ENCODE assay signal across 8 mouse cellular contexts in genomic region chr4:151520103-151520502, GRCm38 (mm10).
DNase-seq lines count a peak whose midpoint lies in the region; ATAC-seq and TF ChIP-seq lines count a peak whose summit lies in the region.
"Had no signal": no experiment of that assay in that cellular context is flagged by ENCODE, and none has a peak within 500 bp of the region (broad histone marks: within the 10 kb centered on the region; RNA-seq: fewer than 3 reads in every experiment).

No protein-coding gene starts in this region.

- intact Hi-C loops in heart, postnatal 36 days (cut with DNase I), result no loop called here

- peaks cover 20% of the 10 kb centered on the region for H3K4me1 ChIP-seq in hindbrain, embryonic 15.5 days (replicated peaks)
- H3K4me1 ChIP-seq in hindbrain, postnatal 0 days (ENCODE audit: insufficient read depth, low read length), result no peaks in the 10 kb centered on the region; the same call in 1 of the 2 replicates

- H3K36me3 ChIP-seq in hindbrain, embryonic 15.5 days, result no peaks in the 10 kb centered on the region
- H3K36me3 ChIP-seq in hindbrain, postnatal 0 days (ENCODE audit: insufficient read depth, low read length), result no peaks in the 10 kb centered on the region

- no peak for ATAC-seq in hindbrain, embryonic 15.5 days (ENCODE audit: low FRiP score, low read depth)
- no peak for ATAC-seq in hindbrain, postnatal 0 days

- H3K27ac ChIP-seq in hindbrain, embryonic 15.5 days (replicated peaks), result 0 out of 2 replicates have a peak overlapping the region, but pooled peaks have one; percentile 30
- no peak overlapping the region for H3K27ac ChIP-seq in hindbrain, postnatal 0 days

- TF ChIP-seq CTCF in hindbrain, postnatal 0 days (IDR thresholded peaks at IDR 0.05; ENCODE audit: low read depth), result no peak

- H3K9me3 ChIP-seq in hindbrain, embryonic 15.5 days, result no peaks in the 10 kb centered on the region
- H3K9me3 ChIP-seq in hindbrain, postnatal 0 days (ENCODE audit: low read length), result no peaks in the 10 kb centered on the region

- H3K4me3 ChIP-seq in hindbrain, embryonic 15.5 days, result no peak overlapping the region
- no peak overlapping the region for H3K4me3 ChIP-seq in hindbrain, postnatal 0 days (ENCODE audit: low read length)

- DNase-seq in hindbrain, postnatal 0 days (ENCODE audit: low spot score), result no peak
- DNase-seq in brain, adult 2 months (ENCODE audit: low read depth, low spot score), result peak; percentile 90
- DNase-seq in cerebellum, postnatal 14 days, result peak; percentile 45 to 74
- DNase-seq in heart, postnatal 36 days, result peak; percentile 13 to 17
- DNase-seq in kidney, postnatal 14 days, result no peak
- DNase-seq in T-cell, adult 2 months (ENCODE audit: low spot score), result no peak
- DNase-seq: lung, postnatal 14 days had no signal

- no peak overlapping the region for H3K9ac ChIP-seq in hindbrain, embryonic 15.5 days
- H3K9ac ChIP-seq in hindbrain, postnatal 0 days (replicated peaks; ENCODE audit: low read length), result no peak overlapping the region

- WGBS in hindbrain, embryonic 15.5 days, result 32% methylated on average over 8 of the region's 8 CpGs
- WGBS in hindbrain, postnatal 0 days, result 33% methylated on average over 8 of the region's 8 CpGs

- H3K27me3 ChIP-seq in hindbrain, embryonic 15.5 days, result no peaks in the 10 kb centered on the region
- H3K27me3 ChIP-seq in hindbrain, postnatal 0 days (ENCODE audit: insufficient read depth, low read length), result no peaks in the 10 kb centered on the region

- no peak overlapping the region for H3K4me2 ChIP-seq in hindbrain, embryonic 15.5 days
- no peak overlapping the region for H3K4me2 ChIP-seq in hindbrain, postnatal 0 days (ENCODE audit: low read depth, low read length)

Comparison
In these comparisons a context has a peak if more than half of its experiments do, and no peak if none do; other contexts are left out.
1. DNase-seq: peak in brain, adult 2 months (single experiment), cerebellum, postnatal 14 days (2 of 2) and heart, postnatal 36 days (2 of 2); none in hindbrain, postnatal 0 days (single experiment), kidney, postnatal 14 days (single experiment) and T-cell, adult 2 months (single experiment).